Mouse (Mus musculus) kidney, postnatal 0 days (tissue): ENCODE data around the gene Dnase2b. TPM values are rescaled to one million over a fixed set of nuclear protein-coding genes. Genes with fewer than 3 reads are reported as not detected.

ENCODE experiments used
- ATAC-seq: fragments of 200-750 bp; cut with Nextera tagmentation; replicated peaks from 2 replicates; pipeline ENCODE4 v1.8.0; 2017; ENCODE audit warnings: low read depth, moderate number of reproducible peaks, moderate TSS enrichment, moderate library complexity; ENCODE audit not compliant: low FRiP score
- DNase-seq: peaks from one replicate; pipeline ENCODE4 v3.0.0-alpha.2; 2016; ENCODE audit warnings: low spot score
- H3K27ac ChIP-seq: fragments of 300-500 bp; sonication (generic); 2 replicates; pipeline ENCODE4 v1.5.1; 2014; ENCODE audit warnings: mild to moderate bottlenecking
- H3K27me3 ChIP-seq: fragments of 300-500 bp; sonication (generic); 2 replicates; pipeline ENCODE4 v1.6.1; 2014; ENCODE audit warnings: low read length, mixed read lengths; ENCODE audit not compliant: insufficient read depth
- H3K36me3 ChIP-seq: fragments of 300-500 bp; sonication (generic); 2 replicates; pipeline ENCODE4 v1.6.1; 2014; ENCODE audit warnings: low read length, mixed read lengths; ENCODE audit not compliant: insufficient read depth
- H3K4me1 ChIP-seq: fragments of 300-500 bp; sonication (generic); replicated peaks from 2 replicates; pipeline ENCODE4 v1.6.1; 2014; ENCODE audit warnings: antibody characterized with exemption, low read length, mixed read lengths; ENCODE audit not compliant: insufficient read depth
- H3K4me2 ChIP-seq: fragments of 300-500 bp; sonication (generic); 2 replicates; pipeline ENCODE4 v1.6.1; 2014; ENCODE audit warnings: mild to moderate bottlenecking, low read length, moderate library complexity, mixed read lengths
- H3K4me3 ChIP-seq: fragments of 300-500 bp; sonication (generic); replicated peaks from 2 replicates; pipeline ENCODE4 v1.5.1; 2014; ENCODE audit warnings: low read depth, low read length
- H3K9ac ChIP-seq: fragments of 300-500 bp; sonication (generic); 2 replicates; pipeline ENCODE4 v1.6.1; 2014; ENCODE audit warnings: low read depth, low read length
- H3K9me3 ChIP-seq: fragments of 300-500 bp; sonication (generic); replicated peaks from 2 replicates; pipeline ENCODE4 v1.6.1; 2016; ENCODE audit warnings: low read length, inconsistent platforms, mixed read lengths
- CTCF ChIP-seq: IDR thresholded peaks from 2 replicates; pipeline ENCODE4 v1.5.1; 2016; ENCODE audit warnings: antibody characterized with exemption, low read depth, mild to moderate bottlenecking, moderate library complexity
- WGBS: fragments of 180-500 bp; shearing (Covaris S2); extraction: QIAGEN DNeasy Blood & Tissue Kit; methylation state at CpG from one replicate; pipeline ENCODE4 v1.1.7; 2014; 5-methylcytosine and 5-hydroxymethylcytosine counted together
- polyA plus RNA-seq: library from polyadenylated mRNA; unstranded; fragments of >200 nt; fragmentation: Nextera tagmentation; extraction: Ambion mirVana; gene quantifications from 2 replicates; pipeline ENCODE4 v1.2.1, GENCODE M21; 2015

Gene Dnase2b
- polyA plus RNA-seq, 1 experiment from 2014 or later = not detected

- WGBS = 82% methylated on average over 1 of the region's 1 CpGs
- TF ChIP-seq CTCF = no peak
- H3K4me2 ChIP-seq = no peak overlapping the region
- no peaks in the 10 kb centered on the region for H3K36me3 ChIP-seq
- no peak for DNase-seq
- H3K9ac ChIP-seq = no peak overlapping the region
- H3K27me3 ChIP-seq = no peaks in the 10 kb centered on the region
- no peak overlapping the region for H3K27ac ChIP-seq
- H3K4me3 ChIP-seq = no peak overlapping the region
- H3K9me3 ChIP-seq = no peaks in the 10 kb centered on the region
- H3K4me1 ChIP-seq = no peaks in the 10 kb centered on the region
- no peak for ATAC-seq
Measured at GRCm38 (mm10) chr3:146556567-146556966, 58.8 kb downstream of the Dnase2b start.

GRCm38 (mm10) chr3:146554816-146555215 lies 60.6 kb downstream of the Dnase2b start:
- WGBS = 88% methylated on average over 7 of the region's 7 CpGs
- no peak for TF ChIP-seq CTCF

GRCm38 (mm10) chr3:146543632-146544031 lies 71.8 kb downstream of the Dnase2b start:
- Histone ChIP-seq H3K9ac (no peak overlapping the region), H3K9me3 (no peaks in the 10 kb centered on the region; the same call in 1 of the 2 replicates), H3K27me3 (no peaks in the 10 kb centered on the region), H3K4me1 (no peaks in the 10 kb centered on the region), H3K27ac (no peak overlapping the region), H3K36me3 (no peaks in the 10 kb centered on the region), H3K4me3 (no peak overlapping the region), H3K4me2 (no peak overlapping the region)
- WGBS = 0% methylated on average over 1 of the region's 1 CpGs
- no peak for TF ChIP-seq CTCF
- ATAC-seq = no peak
- DNase-seq = no peak

More at GRCm38 (mm10) chr3:146554816-146555215, 60.6 kb downstream of the Dnase2b start:
- no peaks in the 10 kb centered on the region for H3K27me3 ChIP-seq
- DNase-seq = no peak
- H3K9me3 ChIP-seq = no peaks in the 10 kb centered on the region
- H3K4me2 ChIP-seq = no peak overlapping the region
- ATAC-seq = no peak
- no peak overlapping the region for H3K9ac ChIP-seq
- H3K36me3 ChIP-seq = no peaks in the 10 kb centered on the region
- no peak overlapping the region for H3K27ac ChIP-seq
- H3K4me3 ChIP-seq = no peak overlapping the region
- H3K4me1 ChIP-seq = 0 out of 2 replicates have a peak, but pooled peaks cover 3% of the 10 kb centered on the region

GRCm38 (mm10) chr3:146540521-146541273 lies 74.7 kb downstream of the Dnase2b start:
- no peak overlapping the region for H3K27ac ChIP-seq
- no peaks in the 10 kb centered on the region for H3K36me3 ChIP-seq
- DNase-seq (peak; percentile 13), ATAC-seq (no peak)
- H3K4me1 ChIP-seq = no peaks in the 10 kb centered on the region
- no peaks in the 10 kb centered on the region; the same call in 1 of the 2 replicates for H3K9me3 ChIP-seq
- no peak overlapping the region for H3K9ac ChIP-seq
- H3K27me3 ChIP-seq = no peaks in the 10 kb centered on the region
- no peak overlapping the region for H3K4me2 ChIP-seq
- H3K4me3 ChIP-seq = no peak overlapping the region
- WGBS = 40% methylated on average over 4 of the region's 4 CpGs
- no peak for TF ChIP-seq CTCF

- no peaks in the 10 kb centered on the region for H3K36me3 ChIP-seq
- H3K27me3 ChIP-seq = no peaks in the 10 kb centered on the region
- no peak overlapping the region for H3K9ac ChIP-seq
- H3K9me3 ChIP-seq = no peaks in the 10 kb centered on the region
- no peak overlapping the region for H3K27ac ChIP-seq
- DNase-seq (no peak), ATAC-seq (no peak)
- WGBS = 67% methylated on average over 6 of the region's 6 CpGs
- no peak overlapping the region for H3K4me2 ChIP-seq
- H3K4me1 ChIP-seq = no peaks in the 10 kb centered on the region
- no peak for TF ChIP-seq CTCF
- no peak overlapping the region for H3K4me3 ChIP-seq
Measured at GRCm38 (mm10) chr3:146534986-146535385, 80.4 kb downstream of the Dnase2b start.

Other genes with a start within 250 kb of the Dnase2b start
- gene Ssx2ip, start 211.0 kb downstream of the Dnase2b start, polyA plus RNA-seq = 20.0 and 20.5 TPM in 2 replicates
- 17.8 and 19.0 TPM in 2 replicates for gene Ctbs, start 165.8 kb downstream of the Dnase2b start, polyA plus RNA-seq
- 4.5 and 5.0 TPM in 2 replicates for gene Spata1, start 115.8 kb downstream of the Dnase2b start, polyA plus RNA-seq
- 1,152 and 1,249 TPM in 2 replicates for gene Gng5, start 115.8 kb downstream of the Dnase2b start, polyA plus RNA-seq
- gene Rpf1, start 94.2 kb downstream of the Dnase2b start, polyA plus RNA-seq = 58.1 and 59.7 TPM in 2 replicates
- 0.08 and 0.11 TPM in 2 replicates for gene Uox, start 45.2 kb downstream of the Dnase2b start, polyA plus RNA-seq
- not detected in 2 replicates for gene 4930503B20Rik, start 35.7 kb upstream of the Dnase2b start, polyA plus RNA-seq
- 0.63 and 1.2 TPM in 2 replicates for gene Samd13, start 70.0 kb upstream of the Dnase2b start, polyA plus RNA-seq
- gene Prkacb, start 197.4 kb upstream of the Dnase2b start, polyA plus RNA-seq = 48.0 and 52.4 TPM in 2 replicates
- gene Ttll7, start 236.8 kb upstream of the Dnase2b start, polyA plus RNA-seq = 1.5 and 1.7 TPM in 2 replicates